Mouse (Mus musculus): ENCODE data around the gene Npas4.
A peak's percentile ranks its signal among the peaks of the same experiment; 100 is the strongest.
"Not testable (repeated sequence)": the region's sequence is repeated elsewhere in the genome, so short reads cannot be mapped to it uniquely, and the experiment has no call there.

Gene Npas4

GRCm38 (mm10) chr19:4992371-4992770 is 2.3 kb upstream of the Npas4 start:
- DNase-seq, result no peak

DNA sequence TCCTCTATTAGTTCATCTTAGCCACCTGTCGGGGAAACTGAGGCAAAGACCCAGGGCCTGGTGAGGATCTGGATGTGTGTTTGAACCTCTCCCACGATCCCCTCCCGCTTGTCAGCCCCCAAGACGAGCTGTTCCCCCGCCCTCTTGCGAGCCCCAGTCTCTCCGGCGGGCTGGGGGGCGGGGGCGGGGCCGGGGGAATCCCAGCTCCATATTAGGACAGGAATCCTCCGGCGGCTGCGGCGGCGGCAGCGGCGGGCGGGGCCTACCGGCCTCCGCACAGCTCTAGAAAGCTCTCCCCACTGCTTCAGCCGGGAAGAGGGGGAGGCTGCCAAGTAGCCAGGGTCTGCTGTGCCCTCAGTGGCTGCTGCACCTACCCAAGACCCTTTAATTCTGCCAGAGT is 600 bp upstream of the Npas4 start:
- no peak for DNase-seq

DNA sequence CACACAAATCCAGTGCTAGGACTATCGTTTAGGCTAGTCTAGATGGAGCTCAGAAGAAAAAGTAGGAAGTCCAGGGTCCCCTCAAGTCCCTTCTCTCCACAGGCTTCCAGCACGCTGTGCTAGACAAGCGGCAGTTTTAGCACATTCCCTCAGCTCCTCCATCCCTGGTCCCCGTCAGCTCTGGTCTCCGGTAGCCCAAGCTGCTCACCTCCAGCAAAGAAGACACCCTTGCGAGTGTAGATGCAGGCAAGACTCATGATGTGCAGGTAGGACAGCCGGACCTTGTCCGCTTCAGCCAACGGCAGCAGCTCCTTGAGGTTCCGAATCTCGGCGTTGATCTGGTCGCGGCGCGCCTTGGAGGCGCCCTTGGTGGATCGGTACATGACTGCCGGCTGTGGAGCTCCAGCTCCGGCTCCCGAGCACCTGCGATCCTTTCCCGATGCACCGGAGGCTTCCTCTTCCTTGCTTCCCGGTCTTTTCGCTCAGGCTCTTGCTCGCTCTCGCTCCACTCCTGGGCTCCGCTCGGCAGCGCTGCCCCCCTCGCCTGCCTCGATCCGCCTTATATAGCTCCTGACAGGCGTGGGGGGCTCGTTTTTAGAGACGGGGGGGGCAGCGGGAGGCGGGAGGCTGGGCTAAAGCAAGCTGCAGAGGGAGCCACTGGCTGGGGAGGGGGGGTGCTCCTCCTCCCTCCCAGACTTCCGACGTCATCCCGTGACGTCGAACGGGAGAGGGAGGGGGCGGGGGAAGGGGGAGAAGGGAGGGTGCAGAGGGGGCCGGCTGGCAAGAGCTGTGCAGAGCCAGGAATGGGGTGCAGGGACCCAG is 471 bp downstream of the Npas4 start:
- no peak for DNase-seq

GRCm38 (mm10) chr19:4989013-4989412 is 1.1 kb downstream of the Npas4 start:
- peak; percentile 95 for DNase-seq

DNA sequence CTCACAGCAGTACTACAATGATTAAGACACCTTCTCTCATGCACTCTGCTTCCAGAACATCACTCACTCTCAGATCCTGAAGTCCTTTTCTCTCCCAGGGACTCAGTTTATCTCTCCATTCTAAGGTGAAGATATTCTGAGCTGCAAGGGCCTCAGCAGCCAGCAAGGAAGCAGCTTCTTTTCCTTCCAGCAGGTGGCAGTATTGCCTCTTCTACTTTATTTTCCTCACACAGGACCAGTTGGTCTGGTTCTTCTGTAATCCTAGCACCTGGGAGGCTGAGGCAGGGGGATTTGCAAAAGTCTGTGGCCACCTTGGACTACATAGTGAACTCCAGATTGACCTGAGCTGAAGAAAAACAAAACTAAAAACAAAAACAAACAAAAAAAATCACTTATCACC is 8.3 kb downstream of the Npas4 start:
- DNase-seq, result peak; percentile 46

DNA sequence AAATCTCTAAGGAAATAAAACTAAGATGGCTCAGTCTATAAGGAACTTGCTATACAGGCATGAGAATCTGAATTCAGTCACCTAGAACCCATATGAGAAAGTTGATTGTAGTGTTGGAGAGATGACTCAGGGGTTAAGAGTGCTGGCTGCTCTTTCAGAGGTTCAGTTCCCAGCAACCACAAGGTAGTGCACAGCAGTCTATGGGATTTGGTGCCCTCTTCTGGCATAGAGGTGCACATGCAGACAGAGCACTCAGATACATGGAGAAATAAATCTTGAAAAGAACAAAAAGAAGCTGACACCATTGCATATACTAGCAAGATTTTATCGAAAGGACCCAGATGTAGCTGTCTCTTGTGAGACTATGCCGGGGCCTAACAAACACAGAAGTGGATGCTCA is 21.9 kb downstream of the Npas4 start:
- DNase-seq, result no peak

DNA sequence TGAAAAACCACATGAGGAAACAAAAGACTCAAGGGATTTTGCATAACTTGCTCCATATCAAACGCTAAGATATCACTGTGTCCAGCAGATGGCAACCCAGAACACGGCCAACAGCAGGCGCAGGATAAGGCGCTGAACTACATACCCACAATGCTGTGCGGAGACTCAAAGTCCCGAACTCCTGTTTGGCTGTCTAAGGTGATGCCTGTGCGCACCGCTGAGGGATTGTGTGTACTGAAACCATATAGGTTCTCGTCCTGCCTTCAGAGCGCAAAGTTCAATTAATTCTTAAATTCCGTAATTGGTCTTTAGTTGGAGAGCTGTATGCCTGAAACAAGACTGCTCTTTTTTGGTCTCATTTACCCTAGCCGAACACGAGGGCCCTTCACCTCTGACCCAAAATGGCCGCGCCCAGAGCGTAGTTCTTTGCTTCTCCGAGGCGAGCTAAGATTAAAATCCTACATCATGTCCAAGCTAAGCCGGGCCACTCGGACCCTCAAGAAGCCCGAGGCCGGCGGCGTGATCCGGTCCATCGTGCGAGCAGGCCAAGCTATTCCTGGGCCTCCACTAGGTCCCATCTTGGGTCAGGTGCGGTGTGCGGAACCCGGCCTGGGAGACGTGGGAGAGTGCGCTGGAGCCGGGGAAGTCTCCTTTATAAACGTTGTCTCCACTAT is 28.1 kb downstream of the Npas4 start, which contains the start of gene Mrpl11:
Gene Mrpl11 (plus strand): TSS at position 220 of the 674 bp plus-strand sequence.
- DNase-seq, result peak; percentile 96

- not testable (repeated sequence) for DNase-seq
These were observed 41.5 kb downstream of the Npas4 start for GRCm38 (mm10) chr19:4948641-4949040.

- no peak for DNase-seq
These were observed 44.6 kb downstream of the Npas4 start for GRCm38 (mm10) chr19:4945540-4945939.

GRCm38 (mm10) chr19:4943253-4943588 is 46.9 kb downstream of the Npas4 start:
- DNase-seq, result peak; percentile 71

DNA sequence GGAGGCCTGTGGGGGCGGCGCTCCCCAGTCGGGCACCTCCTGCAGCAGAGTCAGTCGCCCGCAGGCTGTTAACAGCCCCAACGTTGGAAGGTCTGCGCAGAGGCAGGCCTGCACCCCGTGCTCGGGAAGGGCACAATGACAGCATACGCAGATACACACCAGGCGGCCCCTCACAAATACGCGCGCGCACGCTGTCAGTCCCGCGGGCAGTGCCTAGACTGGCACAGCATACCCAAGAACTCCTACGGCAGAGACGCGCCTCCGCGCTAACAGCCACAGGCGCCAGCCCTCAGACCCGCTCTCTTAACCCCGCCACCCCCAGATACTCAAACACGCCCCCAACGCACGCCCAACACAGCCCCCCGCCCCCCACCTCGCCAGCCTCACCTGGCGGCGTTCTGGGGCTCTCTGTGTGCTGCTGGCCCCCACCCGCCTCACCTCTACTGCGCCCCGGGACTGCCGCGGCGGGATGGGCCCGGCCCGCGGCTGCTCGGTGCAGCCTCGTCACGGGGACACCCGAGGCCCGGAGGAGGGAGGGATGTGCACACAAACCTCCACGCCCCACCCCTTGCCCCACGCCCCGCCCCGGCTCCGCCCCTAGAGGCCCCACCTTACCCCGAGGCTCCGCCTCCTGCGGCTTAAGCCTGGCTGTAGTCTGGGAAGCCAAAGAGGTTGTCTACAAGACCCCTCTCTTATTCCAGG is 47.4 kb downstream of the Npas4 start, which contains the start of gene Peli3:
Gene Peli3 (minus strand): TSS at position 577 of the 702 bp plus-strand sequence.
- DNase-seq, result peak; percentile 78

DNA sequence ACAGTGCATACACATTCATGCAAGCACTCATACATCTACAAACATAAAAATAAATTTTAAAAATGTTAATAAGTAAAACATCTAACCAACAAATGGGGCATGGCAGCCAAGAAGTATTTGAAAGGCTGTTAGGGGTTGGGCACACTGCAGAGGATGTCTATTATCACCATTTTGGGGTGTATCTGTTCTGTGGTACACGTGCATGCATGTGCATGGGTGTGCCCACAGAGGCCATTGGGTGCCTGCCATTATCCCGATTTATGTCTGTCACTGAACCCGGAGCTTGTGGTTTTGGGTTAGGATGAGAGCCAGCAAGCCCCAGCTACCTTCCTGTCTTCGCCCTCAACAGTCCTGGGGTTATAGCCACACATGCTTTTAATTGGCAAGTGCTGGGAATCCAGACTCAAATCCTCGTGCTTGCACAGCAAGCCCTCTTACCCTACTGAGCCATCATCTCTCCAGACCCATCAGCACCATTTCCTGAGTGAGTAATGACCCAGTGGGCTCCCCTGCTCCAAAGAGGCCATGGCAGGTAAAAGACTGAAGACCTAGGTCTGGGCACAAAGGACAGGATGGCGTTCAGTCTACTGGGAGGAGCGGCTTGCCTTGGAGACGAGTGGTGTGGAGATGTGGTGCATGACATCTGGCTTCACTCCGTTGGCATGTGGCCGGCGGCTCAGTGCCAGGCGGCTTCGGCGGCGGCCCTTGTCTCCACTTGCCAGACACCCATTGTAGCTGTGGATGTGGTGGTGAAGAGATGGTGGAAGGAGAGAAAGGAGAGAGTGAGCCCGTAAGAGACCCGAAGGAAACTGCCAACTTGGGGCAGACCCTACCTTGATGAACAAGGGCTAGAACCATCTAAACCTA is 52.4 kb downstream of the Npas4 start:
- peak; percentile 13 for DNase-seq

DNA sequence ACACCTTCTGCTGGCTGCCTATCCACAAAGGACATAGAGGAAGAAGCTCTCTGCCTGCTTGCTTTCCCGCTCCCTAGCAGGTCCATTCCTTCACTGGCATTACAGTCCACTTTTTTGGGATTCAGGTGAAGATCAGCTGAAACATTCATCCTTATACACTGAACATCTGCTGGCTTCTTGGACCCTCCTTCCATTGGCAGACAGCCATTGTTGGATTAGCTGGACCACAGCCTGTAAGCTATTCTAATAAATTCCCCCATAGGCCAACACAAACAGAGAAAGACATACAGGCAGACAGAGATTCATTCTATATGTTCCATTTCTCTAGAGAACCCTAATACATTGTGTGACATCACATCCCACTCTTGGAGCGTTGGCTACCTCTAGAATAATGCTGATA is 53.2 kb downstream of the Npas4 start:
- DNase-seq, result no peak

Measured in lung, postnatal 10 days (tissue).